Mouse (Mus musculus) stomach, postnatal 0 days (tissue): ENCODE results near the gene Psmd3. TPM values are rescaled to one million over a fixed set of nuclear protein-coding genes. Genes with fewer than 3 reads are reported as not detected.
A peak's percentile ranks its signal among the peaks of the same experiment; 100 is the strongest.
"Not testable (repeated sequence)": the region's sequence is repeated elsewhere in the genome, so short reads cannot be mapped to it uniquely, and the experiment has no call there.

ENCODE experiments used
- ATAC-seq: fragments of 200-750 bp; cut with Nextera tagmentation; 2 replicates; pipeline ENCODE4 v1.8.0; 2017; ENCODE audit not compliant: low FRiP score, low TSS enrichment
- DNase-seq: peaks from one replicate; pipeline ENCODE4 v3.0.0-alpha.2; 2016; ENCODE audit warnings: low spot score
- H3K27ac ChIP-seq: fragments of 300-500 bp; sonication (generic); replicated peaks from 2 replicates; pipeline ENCODE4 v1.5.1; 2014; ENCODE audit warnings: mild to moderate bottlenecking, control low read depth
- H3K27me3 ChIP-seq: fragments of 300-500 bp; sonication (generic); 2 replicates; pipeline ENCODE4 v1.6.1; 2014; ENCODE audit warnings: low read length; ENCODE audit not compliant: control insufficient read depth, insufficient read depth
- H3K36me3 ChIP-seq: fragments of 300-500 bp; sonication (generic); 2 replicates; pipeline ENCODE4 v1.6.1; 2014; ENCODE audit warnings: low read length, mixed read lengths; ENCODE audit not compliant: control insufficient read depth, insufficient read depth
- H3K4me1 ChIP-seq: fragments of 300-500 bp; sonication (generic); replicated peaks from 2 replicates; pipeline ENCODE4 v1.6.1; 2014; ENCODE audit warnings: antibody characterized with exemption; ENCODE audit not compliant: control insufficient read depth, insufficient read depth
- H3K4me2 ChIP-seq: fragments of 300-500 bp; sonication (generic); replicated peaks from 2 replicates; pipeline ENCODE4 v1.6.1; 2014; ENCODE audit warnings: low read depth, mild to moderate bottlenecking, control low read depth, moderate library complexity
- H3K4me3 ChIP-seq: fragments of 300-500 bp; sonication (generic); 2 replicates; pipeline ENCODE4 v1.5.1; 2014; ENCODE audit warnings: low read depth, low read length, control low read depth
- H3K9ac ChIP-seq: fragments of 300-500 bp; sonication (generic); 2 replicates; pipeline ENCODE4 v1.6.1; 2014; ENCODE audit warnings: mild to moderate bottlenecking, low read length, control low read depth, mixed read lengths
- H3K9me3 ChIP-seq: fragments of 300-500 bp; sonication (generic); 2 replicates; pipeline ENCODE4 v1.6.1; 2016; ENCODE audit warnings: low read length; ENCODE audit not compliant: control insufficient read depth
- CTCF ChIP-seq: IDR thresholded peaks from 2 replicates; pipeline ENCODE4 v1.5.1; 2016; ENCODE audit warnings: antibody characterized with exemption, low read depth, mild to moderate bottlenecking, moderate library complexity
- EP300 ChIP-seq: optimal IDR thresholded peaks from 2 replicates; pipeline ENCODE3; 2016; ENCODE audit warnings: antibody characterized with exemption
- WGBS: fragments of 180-500 bp; shearing (Covaris S2); extraction: QIAGEN DNeasy Blood & Tissue Kit; methylation state at CpG from one replicate; pipeline ENCODE4 v1.1.7; 2014; 5-methylcytosine and 5-hydroxymethylcytosine counted together
- polyA plus RNA-seq: library from polyadenylated mRNA; unstranded; fragments of >200 nt; fragmentation: Nextera tagmentation; extraction: Ambion mirVana; gene quantifications from 2 replicates; pipeline ENCODE4 v1.2.1, GENCODE M21; 2015

Psmd3 gene
- 120 and 122 TPM in 2 replicates for polyA plus RNA-seq

DNA sequence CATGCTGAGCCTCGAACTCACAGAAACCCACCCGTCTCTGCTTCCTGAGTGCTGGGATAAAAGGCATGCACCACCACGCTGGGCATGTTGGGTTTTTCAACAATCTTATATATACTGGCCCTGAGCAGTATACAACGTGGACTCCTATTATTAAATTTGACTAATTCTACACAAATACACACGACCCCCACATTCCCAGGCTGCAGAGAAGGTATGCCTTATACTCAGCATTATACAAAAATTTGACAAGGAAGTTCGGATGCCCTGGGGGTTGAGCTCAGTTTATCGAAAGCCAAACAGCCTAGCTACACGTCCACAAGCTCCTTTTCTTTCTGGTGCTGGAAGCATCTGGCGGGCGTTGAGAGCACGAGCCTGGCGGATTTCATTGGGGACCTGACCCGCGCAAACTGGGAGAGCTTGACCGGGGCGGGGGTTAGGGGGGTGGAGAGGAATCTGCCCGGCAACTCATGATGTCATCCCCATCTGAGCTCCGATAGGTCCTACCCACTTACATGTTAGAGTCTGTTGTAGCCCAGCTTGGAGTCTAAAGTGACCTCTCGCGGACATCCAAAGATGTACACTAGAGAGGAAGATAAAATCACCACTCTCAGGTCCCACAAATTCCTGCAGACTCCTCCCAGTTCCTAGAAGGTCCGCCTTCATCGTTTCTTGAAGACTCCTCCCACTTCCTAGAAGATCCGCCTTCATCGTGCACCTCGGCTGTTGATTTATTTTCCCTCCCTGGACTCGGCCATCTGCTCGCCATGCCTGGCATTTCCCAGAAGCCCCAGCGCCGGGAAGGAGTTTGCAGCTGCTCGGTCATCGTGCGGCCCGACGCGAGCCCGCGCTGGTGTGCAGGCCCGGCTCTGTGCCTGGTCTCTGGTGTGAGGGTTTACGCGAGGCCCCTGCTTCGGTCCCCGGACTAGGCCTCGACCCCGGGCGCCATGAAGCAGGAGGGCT, at the start of gene Psmd3:
Gene Psmd3 (plus strand): TSS at position 769 of the 960 bp plus-strand sequence.
- H3K27me3 ChIP-seq: no peaks in the 10 kb centered on the region
- H3K4me1 ChIP-seq: no peaks in the 10 kb centered on the region
- H3K4me3 ChIP-seq: peak within 1 kb of the TSS; percentile 92
- 3% methylated on average over 45 of the region's 45 CpGs for WGBS
- H3K4me2 ChIP-seq: peak within 1 kb of the TSS; percentile 53
- DNase-seq (peak; percentile 97), ATAC-seq (peak; percentile 95)
- H3K36me3 ChIP-seq: peaks cover 15% of the 10 kb centered on the region
- TF ChIP-seq CTCF (peak; percentile 70), EP300 (no peak)
- peak within 1 kb of the TSS; percentile 85 for H3K27ac ChIP-seq
- H3K9ac ChIP-seq: peak within 1 kb of the TSS; percentile 99
- no peaks in the 10 kb centered on the region for H3K9me3 ChIP-seq

GRCm38 (mm10) chr11:98635312-98635970, 46.9 kb upstream of the Psmd3 start:
- ATAC-seq (peak; percentile 75), DNase-seq (peak; percentile 57)
- H3K9ac ChIP-seq, H3K27ac ChIP-seq, H3K4me1 ChIP-seq, H3K4me3 ChIP-seq, H3K36me3 ChIP-seq, H3K9me3 ChIP-seq, H3K4me2 ChIP-seq, H3K27me3 ChIP-seq: not testable (repeated sequence)
- WGBS: 30% methylated on average over 10 of the region's 10 CpGs
- peak; percentile 69 for TF ChIP-seq CTCF

DNA sequence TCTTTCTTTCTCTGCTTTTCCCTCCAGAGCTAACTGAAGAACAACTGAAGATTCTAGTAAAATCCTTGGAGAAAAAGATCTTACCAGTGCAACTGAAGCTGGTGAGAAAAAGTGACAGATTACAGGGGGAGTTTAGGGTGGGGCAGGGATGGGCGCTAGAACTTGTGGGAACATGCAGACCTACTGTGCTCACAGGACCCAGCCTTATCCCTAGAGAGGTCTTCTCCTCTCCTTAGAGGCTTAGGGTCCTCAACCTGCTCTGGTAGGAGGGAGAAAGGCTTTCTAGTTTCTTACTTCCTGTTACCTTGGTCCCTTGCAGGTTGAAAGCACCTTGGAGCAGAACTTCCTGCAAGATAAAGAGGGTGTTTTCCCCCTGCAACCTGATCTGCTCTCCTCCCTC, 44.9 kb upstream of the Psmd3 start:
- no peak for DNase-seq
- Histone ChIP-seq H3K9ac (no peak overlapping the region), H3K36me3 (no peaks in the 10 kb centered on the region), H3K4me1 (no peaks in the 10 kb centered on the region), H3K4me3 (no peak overlapping the region), H3K27me3 (no peaks in the 10 kb centered on the region), H3K27ac (no peak overlapping the region), H3K9me3 (no peaks in the 10 kb centered on the region), H3K4me2 (no peak overlapping the region)
- 65% methylated on average over 1 of the region's 1 CpGs for WGBS
- peak; percentile 38; the same call in 1 of the 2 replicates for ATAC-seq
- TF ChIP-seq EP300 (no peak), CTCF (no peak)

DNA sequence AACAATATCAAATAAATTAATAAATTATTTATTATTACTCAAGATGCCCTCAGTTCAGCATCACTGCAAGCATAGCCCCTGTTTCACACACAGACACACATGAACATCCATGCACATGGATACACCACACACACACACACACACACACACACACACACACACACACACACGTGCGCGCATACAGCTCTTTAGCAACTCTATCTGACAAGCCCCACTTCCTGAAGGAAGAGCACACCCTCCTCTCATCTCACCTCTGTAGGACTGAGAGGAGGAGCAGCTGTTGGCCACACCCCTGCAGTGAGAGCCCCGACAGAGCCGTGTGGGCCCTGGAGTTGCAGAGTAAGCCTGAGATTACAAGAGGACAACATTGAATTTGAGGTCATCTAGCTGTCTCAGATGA, 42.3 kb upstream of the Psmd3 start:
- H3K4me1 ChIP-seq: no peaks in the 10 kb centered on the region
- no peaks in the 10 kb centered on the region for H3K9me3 ChIP-seq
- no peak for TF ChIP-seq CTCF
- TF ChIP-seq EP300: no peak
- no peaks in the 10 kb centered on the region for H3K27me3 ChIP-seq
- H3K4me2 ChIP-seq: no peak overlapping the region
- no peak for DNase-seq
- H3K36me3 ChIP-seq: no peaks in the 10 kb centered on the region
- 54% methylated on average over 5 of the region's 5 CpGs for WGBS
- no peak overlapping the region for H3K4me3 ChIP-seq
- H3K9ac ChIP-seq: no peak overlapping the region
- ATAC-seq: no peak
- H3K27ac ChIP-seq: no peak overlapping the region

DNA sequence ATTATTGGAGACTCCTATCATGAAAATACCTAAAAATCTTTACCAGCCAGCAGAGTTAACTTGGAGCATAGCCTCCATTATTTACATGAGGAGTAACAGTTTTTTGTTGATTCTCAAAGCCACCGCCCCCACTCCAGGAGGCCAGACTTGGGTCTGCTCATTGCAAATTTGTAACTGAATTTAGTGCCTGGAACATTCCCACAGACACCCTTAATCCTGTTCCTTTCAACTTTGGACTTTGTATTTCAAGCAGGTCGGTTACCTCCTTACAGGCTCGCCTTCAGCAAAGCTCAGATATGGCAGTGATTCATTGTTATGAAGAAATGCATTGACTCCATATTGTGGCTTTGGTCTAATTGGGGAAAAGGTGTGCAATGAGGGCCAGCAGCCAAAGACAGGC, 37.6 kb upstream of the Psmd3 start:
- no peaks in the 10 kb centered on the region for H3K27me3 ChIP-seq
- H3K4me1 ChIP-seq: no peaks in the 10 kb centered on the region
- no peaks in the 10 kb centered on the region for H3K36me3 ChIP-seq
- no peak overlapping the region for H3K4me3 ChIP-seq
- peak; percentile 83 for ATAC-seq
- no peaks in the 10 kb centered on the region for H3K9me3 ChIP-seq
- no peak overlapping the region for H3K27ac ChIP-seq
- H3K4me2 ChIP-seq: no peak overlapping the region
- 60% methylated on average over 3 of the region's 3 CpGs for WGBS
- DNase-seq: no peak
- H3K9ac ChIP-seq: no peak overlapping the region
- TF ChIP-seq EP300 (no peak), CTCF (no peak)

DNA sequence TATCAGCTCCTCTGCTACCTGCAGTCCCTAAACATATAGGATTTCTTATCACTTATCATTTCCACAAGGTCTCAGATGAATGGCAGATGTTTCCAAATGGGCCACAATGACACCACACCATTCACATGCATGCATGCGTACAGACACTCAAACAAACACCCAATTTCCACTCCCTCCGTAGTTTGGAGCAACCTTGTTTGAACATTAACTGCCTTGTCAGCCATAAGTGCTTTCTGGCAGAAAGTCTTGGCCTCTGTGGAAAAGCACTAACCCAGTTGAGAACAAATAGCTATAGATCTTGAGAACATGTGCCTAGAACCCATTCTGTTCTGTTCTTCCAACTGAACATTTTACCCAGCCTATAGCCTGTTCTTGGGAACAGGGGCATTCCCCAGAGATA, 36.4 kb upstream of the Psmd3 start:
- Histone ChIP-seq H3K9me3 (no peaks in the 10 kb centered on the region), H3K27ac (no peak overlapping the region; the same call in 1 of the 2 replicates), H3K4me1 (no peaks in the 10 kb centered on the region), H3K4me2 (no peak overlapping the region), H3K4me3 (no peak overlapping the region), H3K36me3 (no peaks in the 10 kb centered on the region), H3K27me3 (no peaks in the 10 kb centered on the region), H3K9ac (no peak overlapping the region)
- DNase-seq (no peak), ATAC-seq (no peak)
- 50% methylated on average over 2 of the region's 2 CpGs for WGBS
- TF ChIP-seq CTCF (no peak), EP300 (no peak)
